Mouse (Mus musculus): ENCODE results near the gene Acta2. TPM values are rescaled to one million over a fixed set of nuclear protein-coding genes. Genes with fewer than 3 reads are reported as not detected.

Acta2 gene
- polyA plus RNA-seq, 1 experiment: 2,495 TPM

GRCm38 (mm10) chr19:34256149-34256548, 759 bp upstream of the Acta2 start:
- Histone ChIP-seq H3K4me2 (ENCODE audit: low read depth) (peak overlapping the region; percentile 92), H3K36me3 (ENCODE audit: control insufficient read depth, insufficient read depth) (peaks cover 11% of the 10 kb centered on the region), H3K79me2 (ENCODE audit: control insufficient read depth, insufficient read depth) (peaks cover 29% of the 10 kb centered on the region), H3ac (ENCODE audit: control insufficient read depth, insufficient read length) (no peak overlapping the region), H3K4me3 (peak overlapping the region; percentile 82), H3K27me3 (ENCODE audit: control insufficient read depth, insufficient read depth, insufficient read length) (no peaks in the 10 kb centered on the region)
- TF ChIP-seq MAX (IDR thresholded peaks at IDR 0.05; ENCODE audit: low read depth): no peak
- TF ChIP-seq MYOG (IDR thresholded peaks at IDR 0.05; ENCODE audit: control insufficient read depth in 1 of 3, insufficient read depth in 1 of 3, insufficient read length in 2 of 3, low read depth in 2 of 3): peak; percentile 63 to 89 (median 68)
- peak; percentile 44 for TF ChIP-seq TCF12 (IDR thresholded peaks at IDR 0.05; ENCODE audit: insufficient read depth, poor library complexity, severe bottlenecking)
- TF ChIP-seq CEBPB (IDR thresholded peaks at IDR 0.05; ENCODE audit: insufficient read depth, poor library complexity, severe bottlenecking): no peak
- peak; percentile 39 for TF ChIP-seq TCF3 (IDR thresholded peaks at IDR 0.05; ENCODE audit: insufficient read length, low read depth)
- TF ChIP-seq MYOD1 (IDR thresholded peaks at IDR 0.05; ENCODE audit: control insufficient read depth in 1 of 3, insufficient read length in 2 of 3, low read depth in 2 of 3): peak in 2 of 3 experiments; percentile 85 to 87

DNA sequence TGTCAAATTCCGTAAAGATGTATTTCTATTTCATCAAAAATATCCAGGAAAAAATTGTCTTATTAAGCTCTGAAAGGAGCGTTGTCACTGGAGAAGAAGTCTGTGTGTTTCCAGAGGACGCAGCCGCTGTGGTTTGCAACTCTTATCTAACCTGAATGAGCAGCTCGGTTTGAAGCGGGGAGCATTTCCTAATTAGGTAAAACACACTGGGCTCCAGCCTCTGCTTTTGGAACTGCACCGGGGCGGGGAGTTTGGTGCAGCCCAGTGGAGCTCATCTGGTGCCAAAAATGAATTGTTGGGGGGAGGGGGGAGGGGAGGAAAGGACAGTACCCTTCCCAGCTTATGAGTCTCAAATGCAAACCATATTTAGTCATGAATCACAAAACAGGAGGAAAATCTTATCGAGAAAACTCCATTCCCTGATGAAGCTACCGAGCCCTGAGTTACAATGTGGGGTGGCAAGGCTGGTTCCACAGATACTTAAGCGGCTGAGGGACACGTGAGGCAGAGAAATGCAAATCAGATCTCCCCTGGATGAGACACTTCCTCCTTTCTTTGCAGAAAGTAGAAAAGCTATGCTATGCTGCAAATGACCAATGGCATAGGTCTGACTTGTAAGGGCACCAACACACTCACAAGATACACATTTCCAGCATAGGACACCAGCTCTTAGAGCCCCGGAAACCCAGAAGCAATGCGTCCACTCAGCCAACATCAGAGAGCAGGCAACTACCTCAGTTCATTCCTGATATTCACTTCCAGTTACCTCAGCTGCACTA, 1.1 kb downstream of the Acta2 start:
- Histone ChIP-seq H3K79me2 (ENCODE audit: control insufficient read depth, insufficient read depth) (peaks cover 29% of the 10 kb centered on the region), H3ac (ENCODE audit: control insufficient read depth, insufficient read length) (peak overlapping the region; percentile 36), H3K36me3 (ENCODE audit: control insufficient read depth, insufficient read depth) (peaks cover 29% of the 10 kb centered on the region), H3K27me3 (ENCODE audit: control insufficient read depth, insufficient read depth, insufficient read length) (no peaks in the 10 kb centered on the region), H3K4me3 (peak overlapping the region; percentile 82), H3K4me2 (ENCODE audit: low read depth) (peak overlapping the region; percentile 92)
- no peak for TF ChIP-seq TCF3 (IDR thresholded peaks at IDR 0.05; ENCODE audit: insufficient read length, low read depth)
- no peak for TF ChIP-seq POLR2A (IDR thresholded peaks at IDR 0.05; ENCODE audit: insufficient read length, low read depth)
- TF ChIP-seq E2F4 (IDR thresholded peaks at IDR 0.05; ENCODE audit: insufficient read depth): no peak
- no peak for TF ChIP-seq TCF12 (IDR thresholded peaks at IDR 0.05; ENCODE audit: insufficient read depth, poor library complexity, severe bottlenecking)
- TF ChIP-seq USF1 (IDR thresholded peaks at IDR 0.05; ENCODE audit: low read depth): peak; percentile 83
- TF ChIP-seq CEBPB (IDR thresholded peaks at IDR 0.05; ENCODE audit: insufficient read depth, poor library complexity, severe bottlenecking): no peak
- TF ChIP-seq MYOG (IDR thresholded peaks at IDR 0.05; ENCODE audit: control insufficient read depth in 1 of 3, insufficient read depth in 1 of 3, insufficient read length in 2 of 3, low read depth in 2 of 3): no peak
- TF ChIP-seq POLR2AphosphoS2 (IDR thresholded peaks at IDR 0.05; ENCODE audit: insufficient read length, low read depth): peak; percentile 52
- TF ChIP-seq MAX (IDR thresholded peaks at IDR 0.05; ENCODE audit: low read depth): no peak
- no peak for TF ChIP-seq MYOD1 (IDR thresholded peaks at IDR 0.05; ENCODE audit: control insufficient read depth in 1 of 3, insufficient read length in 2 of 3, low read depth in 2 of 3)
- no peak for TF ChIP-seq REST (IDR thresholded peaks at IDR 0.05; ENCODE audit: insufficient read depth, insufficient read length)
- peak; percentile 97 for TF ChIP-seq SRF (IDR thresholded peaks at IDR 0.05; ENCODE audit: control insufficient read depth, insufficient read length, low read depth)

GRCm38 (mm10) chr19:34252450-34252849, 2.9 kb downstream of the Acta2 start:
- H3K4me3 ChIP-seq: peak overlapping the region; percentile 82
- TF ChIP-seq MAX (IDR thresholded peaks at IDR 0.05; ENCODE audit: low read depth) (no peak), POLR2AphosphoS2 (IDR thresholded peaks at IDR 0.05; ENCODE audit: insufficient read length, low read depth) (peak; percentile 49), POLR2A (IDR thresholded peaks at IDR 0.05; ENCODE audit: insufficient read length, low read depth) (peak; percentile 49)
- peak overlapping the region; percentile 24 for H3ac ChIP-seq (ENCODE audit: control insufficient read depth, insufficient read length)
- peaks cover 47% of the 10 kb centered on the region for H3K36me3 ChIP-seq (ENCODE audit: control insufficient read depth, insufficient read depth)
- no peaks in the 10 kb centered on the region for H3K27me3 ChIP-seq (ENCODE audit: control insufficient read depth, insufficient read depth, insufficient read length)
- peaks cover 29% of the 10 kb centered on the region for H3K79me2 ChIP-seq (ENCODE audit: control insufficient read depth, insufficient read depth)
- peak overlapping the region; percentile 92 for H3K4me2 ChIP-seq (ENCODE audit: low read depth)

GRCm38 (mm10) chr19:34251900-34252299, 3.5 kb downstream of the Acta2 start:
- Histone ChIP-seq H3K36me3 (ENCODE audit: control insufficient read depth, insufficient read depth) (peaks cover 52% of the 10 kb centered on the region), H3K27me3 (ENCODE audit: control insufficient read depth, insufficient read depth, insufficient read length) (no peaks in the 10 kb centered on the region), H3K4me3 (peak overlapping the region; percentile 82), H3K4me2 (ENCODE audit: low read depth) (peak overlapping the region; percentile 92), H3K79me2 (ENCODE audit: control insufficient read depth, insufficient read depth) (peaks cover 29% of the 10 kb centered on the region), H3ac (ENCODE audit: control insufficient read depth, insufficient read length) (peak overlapping the region; percentile 24)
- TF ChIP-seq E2F4 (IDR thresholded peaks at IDR 0.05; ENCODE audit: insufficient read depth): no peak
- peak; percentile 55 for TF ChIP-seq TCF12 (IDR thresholded peaks at IDR 0.05; ENCODE audit: insufficient read depth, poor library complexity, severe bottlenecking)
- TF ChIP-seq TCF3 (IDR thresholded peaks at IDR 0.05; ENCODE audit: insufficient read length, low read depth): peak; percentile 51
- no peak for TF ChIP-seq USF1 (IDR thresholded peaks at IDR 0.05; ENCODE audit: low read depth)
- TF ChIP-seq MYOD1 (IDR thresholded peaks at IDR 0.05; ENCODE audit: control insufficient read depth in 1 of 3, insufficient read length in 2 of 3, low read depth in 2 of 3): peak; percentile 85 to 96 (median 92)

DNA sequence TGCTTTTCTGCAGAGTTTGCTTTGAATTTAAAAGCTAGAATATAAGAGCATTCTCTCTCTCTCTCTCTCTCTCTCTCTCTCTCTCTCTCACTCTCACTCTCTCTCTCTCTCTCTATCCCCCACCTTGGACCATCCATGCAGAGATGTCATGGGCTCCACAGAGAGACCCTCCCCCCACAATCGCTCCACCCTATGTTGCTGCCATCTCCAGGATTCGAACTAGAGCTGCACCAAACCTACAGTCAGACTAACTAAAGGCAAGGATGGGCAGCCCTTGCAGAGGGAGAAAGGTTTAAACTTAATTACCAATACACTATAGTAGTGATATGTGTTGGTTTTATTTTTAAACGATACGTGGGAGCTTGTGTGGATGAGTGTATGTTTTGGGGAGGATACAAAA, 4.8 kb downstream of the Acta2 start:
- H3K4me3 ChIP-seq: no peak overlapping the region
- peak overlapping the region; percentile 24 for H3K4me2 ChIP-seq (ENCODE audit: low read depth)
- no peak overlapping the region for H3ac ChIP-seq (ENCODE audit: control insufficient read depth, insufficient read length)
- peaks cover 29% of the 10 kb centered on the region for H3K79me2 ChIP-seq (ENCODE audit: control insufficient read depth, insufficient read depth)
- TF ChIP-seq TCF3 (IDR thresholded peaks at IDR 0.05; ENCODE audit: insufficient read length, low read depth): no peak
- H3K27me3 ChIP-seq (ENCODE audit: control insufficient read depth, insufficient read depth, insufficient read length): no peaks in the 10 kb centered on the region
- H3K36me3 ChIP-seq (ENCODE audit: control insufficient read depth, insufficient read depth): peaks cover 64% of the 10 kb centered on the region

Measured in myocyte (in vitro differentiated cells).